Mouse (Mus musculus) induced T-regulatory cell, adult 2 months (primary cell): ENCODE measurements around the gene Cys1.

ENCODE experiments used
- DNase-seq: peaks from one replicate; pipeline ENCODE4 v3.0.0-alpha.2; 2012; ENCODE audit warnings: low read depth

Cys1 gene

GRCm38 (mm10) chr12:24681286-24682023 lies at the start of gene Cys1:
Gene Cys1 (minus strand): TSS chr12:24681813.
- no peak for DNase-seq

- DNase-seq, result no peak
Observed at GRCm38 (mm10) chr12:24724369-24724768, 42.8 kb upstream of the Cys1 start.

- DNase-seq, result no peak
Observed at GRCm38 (mm10) chr12:24723859-24724258, 42.2 kb upstream of the Cys1 start.

GRCm38 (mm10) chr12:24723434-24723833 lies 41.8 kb upstream of the Cys1 start:
- DNase-seq, result no peak

GRCm38 (mm10) chr12:24716721-24717301 lies 35.2 kb upstream of the Cys1 start:
- peak; percentile 63 for DNase-seq

- no peak for DNase-seq
Observed at GRCm38 (mm10) chr12:24715268-24715896, 33.8 kb upstream of the Cys1 start.

GRCm38 (mm10) chr12:24714579-24715255 lies 33.1 kb upstream of the Cys1 start:
- no peak for DNase-seq

GRCm38 (mm10) chr12:24712396-24712795 lies 30.8 kb upstream of the Cys1 start:
- DNase-seq, result no peak

GRCm38 (mm10) chr12:24710672-24711071 lies 29.1 kb upstream of the Cys1 start:
- DNase-seq, result peak; percentile 84

- peak; percentile 91 for DNase-seq
Observed at GRCm38 (mm10) chr12:24709831-24710508, 28.4 kb upstream of the Cys1 start.

GRCm38 (mm10) chr12:24709409-24709808 lies 27.8 kb upstream of the Cys1 start:
- peak; percentile 72 for DNase-seq

- DNase-seq, result no peak
Observed at GRCm38 (mm10) chr12:24708824-24709218, 27.2 kb upstream of the Cys1 start.

GRCm38 (mm10) chr12:24707954-24708823 lies 26.6 kb upstream of the Cys1 start, which contains the start of gene Rrm2:
Gene Rrm2 (plus strand): TSS chr12:24708241.
- peak; percentile 98 for DNase-seq

- DNase-seq, result peak; percentile 64
Observed at GRCm38 (mm10) chr12:24707480-24707802, 25.8 kb upstream of the Cys1 start.

- peak; percentile 80 for DNase-seq
Observed at GRCm38 (mm10) chr12:24706764-24707479, 25.3 kb upstream of the Cys1 start.

GRCm38 (mm10) chr12:24705502-24706263 lies 24.1 kb upstream of the Cys1 start:
- DNase-seq, result no peak

- no peak for DNase-seq
Observed at GRCm38 (mm10) chr12:24703013-24703412, 21.4 kb upstream of the Cys1 start.

GRCm38 (mm10) chr12:24701621-24702020 lies 20.0 kb upstream of the Cys1 start:
- DNase-seq, result peak; percentile 53

GRCm38 (mm10) chr12:24699578-24699977 lies 18.0 kb upstream of the Cys1 start:
- no peak for DNase-seq

GRCm38 (mm10) chr12:24698514-24698913 lies 16.9 kb upstream of the Cys1 start:
- DNase-seq, result no peak
